Mouse (Mus musculus) heart, postnatal 0 days (tissue): ENCODE results near the gene Cdk14.

Experiments
- CTCF ChIP-seq: IDR thresholded peaks from 2 replicates; pipeline ENCODE4 v1.5.1; 2016; ENCODE audit warnings: antibody characterized with exemption, control low read depth, low read depth
- EP300 ChIP-seq: IDR thresholded peaks from 2 replicates; pipeline ENCODE4 v1.6.1; 2016; ENCODE audit warnings: antibody characterized with exemption, low read depth

DNA sequence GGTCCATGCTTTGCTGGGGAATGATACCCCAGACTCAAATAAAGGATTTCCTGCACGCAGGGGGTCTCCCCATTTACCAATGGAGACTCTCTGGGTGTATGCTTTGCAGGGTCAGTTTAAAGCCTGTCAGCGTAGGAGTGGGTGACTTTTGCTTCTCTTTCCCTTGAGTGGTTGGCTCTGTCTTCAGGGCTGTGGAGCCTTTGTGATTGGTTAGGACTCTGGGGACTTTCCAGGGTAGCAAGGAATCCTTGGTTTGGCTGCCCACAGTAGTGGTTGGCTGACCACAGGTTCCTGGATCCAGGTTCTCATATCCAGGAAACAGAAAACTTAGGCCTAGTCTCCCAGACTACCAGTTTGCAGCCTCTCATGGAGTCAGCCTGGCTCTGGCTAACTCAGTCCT lies 76.4 kb downstream of the Cdk14 start:
- no peak for TF ChIP-seq CTCF
- no peak for TF ChIP-seq EP300
